Mouse (Mus musculus) embryonic facial prominence, embryonic 13.5 days (tissue): ENCODE results near the gene 9130230L23Rik. TPM values are rescaled to one million over a fixed set of nuclear protein-coding genes. Genes with fewer than 3 reads are reported as not detected.

Experiments
- ATAC-seq: fragments of 200-750 bp; cut with Nextera tagmentation; 2 replicates; pipeline ENCODE4 v1.8.0; 2017; ENCODE audit warnings: low read depth; ENCODE audit not compliant: insufficient number of reproducible peaks, insufficient read depth, low FRiP score, low TSS enrichment
- H3K27ac ChIP-seq: fragments of 300-500 bp; sonication (generic); 2 replicates; pipeline ENCODE4 v1.5.1; 2015; ENCODE audit warnings: moderate library complexity, mild to moderate bottlenecking, inconsistent platforms
- H3K27me3 ChIP-seq: fragments of 300-500 bp; sonication (generic); 2 replicates; pipeline ENCODE4 v1.6.1; 2015; ENCODE audit warnings: mild to moderate bottlenecking, inconsistent platforms
- H3K36me3 ChIP-seq: fragments of 300-500 bp; sonication (generic); 2 replicates; pipeline ENCODE4 v1.6.1; 2015; ENCODE audit warnings: mild to moderate bottlenecking, inconsistent platforms
- H3K4me1 ChIP-seq: fragments of 300-500 bp; sonication (generic); 2 replicates; pipeline ENCODE4 v1.6.1; 2015; ENCODE audit warnings: inconsistent platforms
- H3K4me2 ChIP-seq: fragments of 300-500 bp; sonication (generic); 2 replicates; pipeline ENCODE4 v1.6.1; 2015; ENCODE audit warnings: moderate library complexity, mild to moderate bottlenecking, inconsistent platforms
- H3K4me3 ChIP-seq: fragments of 300-500 bp; sonication (generic); 2 replicates; pipeline ENCODE4 v1.5.1; 2015; ENCODE audit warnings: mild to moderate bottlenecking, inconsistent platforms
- H3K9ac ChIP-seq: fragments of 300-500 bp; sonication (generic); 2 replicates; pipeline ENCODE4 v1.6.1; 2015; ENCODE audit warnings: mild to moderate bottlenecking, inconsistent platforms
- H3K9me3 ChIP-seq: fragments of 300-500 bp; sonication (generic); 2 replicates; pipeline ENCODE4 v1.6.1; 2016; ENCODE audit warnings: inconsistent platforms
- WGBS: fragments of 180-500 bp; shearing (Covaris S2); methylation state at CpG from one replicate; pipeline ENCODE4 v1.1.7; 2015; ENCODE audit warnings: mixed read lengths; 5-methylcytosine and 5-hydroxymethylcytosine counted together
- polyA plus RNA-seq: library from polyadenylated mRNA; unstranded; fragments of >200 nt; fragmentation: Nextera tagmentation; extraction: Ambion mirVana; gene quantifications from 2 replicates; pipeline ENCODE4 v1.2.1, GENCODE M21; 2015

The 9130230L23Rik gene
- polyA plus RNA-seq, 1 experiment from 2014 or later: not detected

DNA sequence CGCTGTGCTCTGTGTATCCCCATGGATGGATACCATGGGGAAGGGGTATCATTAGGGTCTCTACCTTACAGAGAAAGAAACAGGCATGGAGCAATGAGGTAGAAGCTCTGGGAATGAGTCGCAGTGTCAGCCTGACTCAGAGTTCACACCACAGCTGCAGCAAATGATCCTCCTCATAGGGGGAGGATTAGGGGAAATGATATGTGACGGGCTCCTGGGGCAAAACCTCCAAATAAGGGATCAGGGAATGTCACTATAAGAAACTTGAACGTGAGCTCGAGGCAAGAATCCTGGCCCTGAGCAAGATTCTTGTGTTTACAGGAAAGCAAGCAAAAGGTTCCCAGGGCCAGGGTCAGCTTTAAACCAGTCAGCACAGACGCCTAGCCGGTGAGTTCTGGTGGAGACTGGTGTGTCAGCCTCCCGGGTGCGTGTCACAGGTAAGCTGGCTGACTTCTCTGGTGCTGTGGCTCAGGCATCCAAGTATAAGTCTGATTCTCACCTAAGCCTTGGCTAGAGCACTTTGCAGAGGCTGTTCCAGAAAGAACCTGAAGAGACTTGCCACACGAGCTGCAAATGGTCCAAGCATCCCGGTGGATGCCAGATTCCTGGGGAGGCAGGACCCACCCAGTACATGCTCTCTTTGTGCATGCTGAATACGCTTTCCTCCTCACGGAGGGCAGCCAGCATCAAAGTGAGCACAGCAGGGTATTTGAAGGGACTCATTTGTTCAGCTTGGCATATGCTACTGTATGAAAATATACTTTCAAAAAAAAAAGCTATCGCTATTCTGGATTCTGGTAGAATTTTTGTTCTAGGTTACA, 30.5 kb upstream of the 9130230L23Rik start:
- WGBS: 47% methylated on average over 14 of the region's 14 CpGs
- Histone ChIP-seq H3K27me3 (no peaks in the 10 kb centered on the region), H3K27ac (no peak overlapping the region), H3K4me2 (no peak overlapping the region), H3K4me3 (no peak overlapping the region), H3K36me3 (no peaks in the 10 kb centered on the region), H3K9ac (no peak overlapping the region), H3K4me1 (peaks cover 11% of the 10 kb centered on the region), H3K9me3 (no peaks in the 10 kb centered on the region)
- ATAC-seq: no peak

DNA sequence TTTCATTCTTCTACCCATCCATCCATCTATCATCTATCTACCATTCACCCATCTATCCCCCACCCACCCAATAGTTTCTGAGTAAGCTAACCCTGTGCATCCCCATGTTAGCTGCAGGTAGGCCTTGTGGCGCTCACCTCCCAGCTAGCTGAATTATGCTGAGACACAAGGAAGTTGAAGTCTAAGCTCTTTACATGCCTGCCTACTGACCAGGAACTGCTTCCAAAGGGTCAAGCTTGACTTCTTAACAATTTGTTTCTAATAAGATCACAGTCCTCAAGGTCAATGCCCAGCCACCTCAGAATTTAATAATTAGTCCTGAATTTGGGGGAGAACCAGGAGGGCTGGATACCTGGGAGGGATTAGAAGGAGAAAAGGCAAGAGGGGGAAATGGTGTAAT, 28.7 kb upstream of the 9130230L23Rik start:
- Histone ChIP-seq H3K4me3 (no peak overlapping the region), H3K27ac (no peak overlapping the region), H3K4me2 (no peak overlapping the region), H3K36me3 (no peaks in the 10 kb centered on the region), H3K9ac (no peak overlapping the region), H3K27me3 (no peaks in the 10 kb centered on the region), H3K9me3 (no peaks in the 10 kb centered on the region), H3K4me1 (peaks cover 11% of the 10 kb centered on the region)
- no peak for ATAC-seq
- WGBS: 88% methylated on average over 1 of the region's 1 CpGs

DNA sequence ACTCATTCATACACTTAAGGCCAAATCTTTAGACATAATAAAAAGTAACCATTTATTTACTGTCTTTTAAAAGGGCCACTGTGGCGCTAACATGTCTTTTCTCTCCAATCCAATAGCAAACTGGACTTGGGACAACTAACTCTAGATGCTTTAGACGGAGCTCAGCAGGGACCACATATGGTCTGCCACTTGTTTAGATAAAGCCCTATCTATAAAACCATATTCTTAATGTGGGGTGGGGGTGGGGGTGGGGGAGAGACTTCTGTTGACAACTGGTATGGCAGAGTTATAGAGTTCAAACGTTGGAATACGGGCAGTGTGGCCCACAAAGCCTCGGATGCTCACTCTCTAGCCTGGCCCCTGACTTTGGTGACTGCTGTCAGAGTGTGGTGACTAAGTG, 27.6 kb upstream of the 9130230L23Rik start:
- Histone ChIP-seq H3K9ac (no peak overlapping the region), H3K27ac (no peak overlapping the region), H3K27me3 (no peaks in the 10 kb centered on the region), H3K4me3 (no peak overlapping the region), H3K4me1 (peaks cover 11% of the 10 kb centered on the region), H3K9me3 (0 out of 2 replicates have a peak, but pooled peaks cover 6% of the 10 kb centered on the region), H3K4me2 (no peak overlapping the region), H3K36me3 (peaks cover 6% of the 10 kb centered on the region)
- ATAC-seq: no peak
- WGBS: 82% methylated on average over 5 of the region's 5 CpGs

DNA sequence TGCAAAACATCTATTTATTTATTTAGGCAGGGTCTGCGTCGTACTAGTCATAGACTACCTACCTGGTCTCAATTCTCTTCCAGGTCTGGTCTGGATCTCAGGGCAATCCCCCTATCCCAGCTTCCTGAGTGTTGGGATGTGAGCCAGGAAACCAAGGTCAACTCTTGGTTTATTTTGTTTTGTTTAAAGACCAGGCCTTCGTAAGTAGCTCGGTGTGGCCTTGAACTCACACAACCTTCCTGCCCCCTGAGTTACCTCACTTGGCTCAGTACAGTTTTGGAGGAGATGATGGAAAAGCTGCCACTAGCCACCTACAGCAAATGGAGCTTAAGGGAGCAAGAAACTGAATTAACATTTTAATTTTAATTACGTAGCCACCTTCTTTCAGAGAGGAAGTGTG, 24.1 kb upstream of the 9130230L23Rik start:
- no peak overlapping the region for H3K27ac ChIP-seq
- H3K36me3 ChIP-seq: peaks cover 23% of the 10 kb centered on the region
- peaks cover 13% of the 10 kb centered on the region; the same call in 1 of the 2 replicates for H3K9me3 ChIP-seq
- ATAC-seq: no peak
- 91% methylated on average over 5 of the region's 5 CpGs for WGBS
- H3K4me2 ChIP-seq: no peak overlapping the region
- H3K4me3 ChIP-seq: no peak overlapping the region
- no peaks in the 10 kb centered on the region for H3K4me1 ChIP-seq
- no peak overlapping the region for H3K9ac ChIP-seq
- no peaks in the 10 kb centered on the region for H3K27me3 ChIP-seq

DNA sequence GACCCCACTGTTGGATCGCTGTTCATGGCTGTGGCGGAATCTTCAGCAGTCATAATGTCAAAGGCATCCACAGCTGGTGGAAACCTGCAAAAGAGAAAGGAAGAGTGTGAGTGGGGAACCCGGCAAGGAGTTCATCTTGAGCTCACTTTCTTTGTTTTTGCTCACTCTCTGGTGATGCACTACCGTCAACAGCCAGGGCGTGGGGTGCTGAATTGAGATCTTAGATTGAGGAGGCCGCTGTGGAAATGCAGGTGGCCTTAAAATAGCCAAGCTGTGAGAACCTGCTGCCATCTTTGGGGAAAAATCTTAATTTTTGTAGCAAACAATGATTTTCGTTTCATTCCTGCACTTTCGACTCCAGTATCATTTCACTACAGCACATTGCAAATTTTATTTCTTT, 23.1 kb upstream of the 9130230L23Rik start:
- H3K4me1 ChIP-seq: no peaks in the 10 kb centered on the region
- ATAC-seq: no peak
- H3K4me2 ChIP-seq: no peak overlapping the region
- 96% methylated on average over 8 of the region's 8 CpGs for WGBS
- H3K27me3 ChIP-seq: no peaks in the 10 kb centered on the region
- H3K27ac ChIP-seq: no peak overlapping the region
- H3K4me3 ChIP-seq: no peak overlapping the region
- H3K9me3 ChIP-seq: peaks cover 13% of the 10 kb centered on the region; the same call in 1 of the 2 replicates
- H3K9ac ChIP-seq: no peak overlapping the region
- H3K36me3 ChIP-seq: peaks cover 23% of the 10 kb centered on the region

DNA sequence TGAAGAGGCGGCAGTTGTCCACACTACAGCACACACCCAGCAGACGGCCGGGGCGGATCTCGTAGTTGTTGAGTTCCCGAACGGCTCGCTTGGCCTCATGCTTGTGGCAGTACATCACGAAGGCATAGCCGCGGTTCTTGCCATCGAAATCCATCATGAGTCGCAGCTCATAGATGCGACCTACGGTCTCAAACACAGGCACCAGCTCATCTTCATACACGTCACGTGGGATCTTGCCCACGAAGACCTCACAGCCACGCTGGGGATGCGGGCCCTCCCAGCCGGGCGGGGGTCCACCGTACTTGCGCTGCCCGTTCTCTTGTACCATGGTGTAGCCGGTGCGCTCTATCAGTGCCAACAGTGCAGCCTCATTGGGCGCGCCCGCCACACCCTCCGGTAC, 22.7 kb upstream of the 9130230L23Rik start:
- no peak overlapping the region for H3K4me3 ChIP-seq
- ATAC-seq: no peak; the same call in 1 of the 2 replicates
- peaks cover 23% of the 10 kb centered on the region for H3K36me3 ChIP-seq
- no peak overlapping the region for H3K27ac ChIP-seq
- no peak overlapping the region for H3K9ac ChIP-seq
- H3K27me3 ChIP-seq: no peaks in the 10 kb centered on the region
- no peak overlapping the region for H3K4me2 ChIP-seq
- 97% methylated on average over 31 of the region's 31 CpGs for WGBS
- H3K4me1 ChIP-seq: no peaks in the 10 kb centered on the region
- H3K9me3 ChIP-seq: peaks cover 13% of the 10 kb centered on the region; the same call in 1 of the 2 replicates

DNA sequence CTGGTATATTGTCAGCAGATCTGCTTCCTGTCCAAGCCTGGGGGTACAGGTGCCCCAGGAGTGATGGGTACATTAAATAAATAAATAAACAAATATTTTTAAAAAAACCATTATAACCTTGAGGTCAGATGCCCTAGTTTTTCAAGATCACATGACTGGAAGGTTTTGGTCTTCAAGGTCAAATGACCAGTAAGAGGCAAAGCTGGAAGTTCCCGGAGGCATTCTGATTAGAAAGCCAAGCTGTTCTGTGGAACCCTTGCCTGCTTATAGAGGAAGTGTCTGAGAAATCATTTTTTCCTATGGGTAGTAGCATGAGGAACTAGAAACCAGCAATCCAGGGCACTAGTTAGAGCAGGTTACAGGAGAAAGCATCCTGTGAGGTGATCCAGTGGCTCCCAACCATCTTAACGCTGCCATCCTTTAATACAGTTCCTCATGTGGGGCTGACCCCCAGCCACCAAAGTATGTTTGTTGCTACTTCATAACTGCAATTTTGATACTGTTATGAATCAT, 11.4 kb upstream of the 9130230L23Rik start:
- ATAC-seq: no peak
- 88% methylated on average over 2 of the region's 2 CpGs for WGBS
- H3K4me3 ChIP-seq: no peak overlapping the region

DNA sequence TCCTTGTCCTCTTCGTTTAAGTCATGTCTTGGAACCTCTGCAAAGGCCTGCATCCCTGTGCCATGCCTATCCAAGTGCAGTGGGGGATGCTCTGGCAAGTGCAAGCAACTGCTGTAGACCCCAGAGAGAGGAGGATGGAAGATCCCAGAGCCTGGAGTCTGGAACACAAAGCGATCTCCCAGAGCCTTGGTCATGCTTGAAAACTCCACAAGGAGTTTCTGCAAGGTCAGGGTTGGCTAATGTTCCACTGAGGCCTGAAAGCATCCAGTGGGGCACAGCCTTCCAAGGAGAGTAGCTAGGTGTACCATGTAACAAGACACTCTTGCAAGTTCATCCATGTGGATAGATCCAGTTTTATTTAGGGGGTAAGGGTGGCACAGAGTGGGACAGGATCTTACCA, 10.4 kb upstream of the 9130230L23Rik start:
- no peaks in the 10 kb centered on the region for H3K36me3 ChIP-seq
- no peaks in the 10 kb centered on the region for H3K4me1 ChIP-seq
- no peak overlapping the region for H3K4me2 ChIP-seq
- WGBS: 83% methylated on average over 2 of the region's 2 CpGs
- no peak overlapping the region for H3K27ac ChIP-seq
- H3K9me3 ChIP-seq: no peaks in the 10 kb centered on the region
- ATAC-seq: no peak
- H3K27me3 ChIP-seq: no peaks in the 10 kb centered on the region
- H3K4me3 ChIP-seq: no peak overlapping the region
- no peak overlapping the region for H3K9ac ChIP-seq

More for the DNA sequence above, 11.4 kb upstream of the 9130230L23Rik start:
- Histone ChIP-seq H3K9me3 (no peaks in the 10 kb centered on the region), H3K9ac (no peak overlapping the region), H3K27me3 (no peaks in the 10 kb centered on the region), H3K4me1 (no peaks in the 10 kb centered on the region), H3K4me2 (no peak overlapping the region), H3K27ac (no peak overlapping the region), H3K36me3 (no peaks in the 10 kb centered on the region)

DNA sequence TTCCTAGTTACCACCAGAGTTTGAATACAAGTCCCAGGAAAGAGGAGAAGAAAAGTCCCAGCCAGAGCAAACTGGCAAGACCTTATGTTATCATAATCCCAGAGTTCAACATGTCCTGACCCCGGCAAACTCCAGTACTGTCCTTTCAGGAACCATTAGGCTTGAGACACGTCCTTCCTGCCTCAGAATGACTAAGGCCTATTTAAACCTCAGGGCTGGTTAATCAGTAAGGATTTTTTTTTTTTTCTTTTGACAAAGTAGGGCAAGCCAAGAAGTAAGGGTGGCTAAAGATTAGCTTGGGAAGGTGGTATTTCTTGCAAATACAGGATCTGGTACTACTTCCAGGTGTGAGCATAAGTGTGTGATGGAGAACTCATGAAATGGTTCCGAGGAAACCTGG, 9.9 kb upstream of the 9130230L23Rik start:
- no peaks in the 10 kb centered on the region for H3K27me3 ChIP-seq
- no peaks in the 10 kb centered on the region for H3K4me1 ChIP-seq
- H3K9ac ChIP-seq: no peak overlapping the region
- H3K4me2 ChIP-seq: no peak overlapping the region
- no peaks in the 10 kb centered on the region for H3K9me3 ChIP-seq
- no peak overlapping the region for H3K27ac ChIP-seq
- H3K4me3 ChIP-seq: no peak overlapping the region
- ATAC-seq: no peak
- WGBS: 78% methylated on average over 3 of the region's 3 CpGs
- H3K36me3 ChIP-seq: no peaks in the 10 kb centered on the region

DNA sequence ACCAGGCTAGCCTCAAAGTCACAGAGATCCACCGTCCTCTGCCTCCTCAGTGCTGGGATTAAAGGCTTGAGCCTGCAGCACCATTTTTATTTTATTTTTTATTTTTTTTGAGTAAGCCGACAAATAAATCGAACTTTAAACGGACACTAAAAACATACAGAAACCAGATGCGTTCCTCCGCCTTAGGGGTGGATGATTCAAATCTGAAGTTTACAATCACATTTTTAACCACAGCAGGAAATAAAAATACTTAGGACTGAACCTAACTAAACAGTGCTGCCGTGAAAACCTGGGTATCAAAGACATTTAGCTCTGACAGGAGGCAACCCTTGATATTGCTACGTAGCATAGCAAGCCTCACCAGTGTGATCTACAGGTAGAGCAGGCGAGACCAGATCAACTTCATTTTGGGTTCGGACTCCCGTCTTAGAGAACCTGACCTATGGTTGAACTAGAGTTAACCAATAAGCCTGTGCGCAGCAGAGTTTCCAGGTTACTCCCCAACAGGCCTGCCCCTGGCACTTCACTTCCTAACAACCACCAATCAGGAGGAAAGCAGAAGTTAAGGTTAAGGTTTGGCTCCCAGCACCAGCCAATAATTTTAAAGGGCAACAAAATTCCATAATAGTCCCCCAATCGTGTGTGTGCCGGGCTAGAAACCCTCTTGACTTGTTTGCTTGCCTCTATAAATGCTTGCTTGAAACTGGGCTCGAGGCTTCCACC, 4.3 kb upstream of the 9130230L23Rik start:
- no peak overlapping the region for H3K4me2 ChIP-seq
- H3K4me3 ChIP-seq: no peak overlapping the region
- H3K27me3 ChIP-seq: no peaks in the 10 kb centered on the region
- no peaks in the 10 kb centered on the region for H3K9me3 ChIP-seq
- WGBS: 73% methylated on average over 15 of the region's 15 CpGs
- H3K36me3 ChIP-seq: no peaks in the 10 kb centered on the region
- no peak overlapping the region for H3K9ac ChIP-seq
- no peak for ATAC-seq
- no peaks in the 10 kb centered on the region for H3K4me1 ChIP-seq
- no peak overlapping the region for H3K27ac ChIP-seq

DNA sequence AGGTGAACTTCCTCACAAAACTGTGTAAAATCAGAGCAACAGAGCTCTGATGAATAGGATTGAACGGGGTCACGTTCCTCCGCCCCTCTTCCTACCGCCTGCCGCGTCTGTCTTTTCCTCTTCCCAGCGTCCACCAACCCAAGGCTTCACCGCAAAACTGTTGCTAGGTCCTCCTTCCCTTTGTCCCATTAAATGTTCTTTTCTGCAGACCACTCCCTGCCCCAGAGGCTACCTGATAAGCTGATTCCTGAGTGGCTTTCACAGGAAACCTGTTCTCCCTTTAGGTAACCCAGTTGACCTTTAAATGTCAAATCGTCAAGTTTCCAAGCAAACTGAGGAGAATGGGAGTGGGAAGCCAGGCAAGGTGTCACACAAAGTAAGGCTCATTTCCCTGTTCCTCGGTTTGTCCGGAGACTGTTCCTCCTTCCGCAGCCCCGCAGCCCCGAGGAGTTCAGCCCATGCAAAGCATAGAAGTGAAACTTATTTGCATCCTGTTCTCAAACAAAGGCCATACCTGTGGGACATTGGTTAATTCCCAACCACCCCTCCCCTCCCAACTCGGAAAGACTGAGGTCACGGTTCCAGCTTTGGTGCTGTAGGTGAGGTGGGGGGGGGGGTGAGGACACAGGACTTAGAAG, 1.1 kb upstream of the 9130230L23Rik start:
- no peak overlapping the region for H3K4me2 ChIP-seq

More for the DNA sequence above, 1.1 kb upstream of the 9130230L23Rik start:
- 40% methylated on average over 16 of the region's 16 CpGs for WGBS
- peaks cover 6% of the 10 kb centered on the region; the same call in 1 of the 2 replicates for H3K4me1 ChIP-seq
- H3K4me3 ChIP-seq: no peak overlapping the region
- H3K36me3 ChIP-seq: no peaks in the 10 kb centered on the region
- no peak for ATAC-seq
- no peak overlapping the region for H3K27ac ChIP-seq
- H3K27me3 ChIP-seq: no peaks in the 10 kb centered on the region
- no peaks in the 10 kb centered on the region for H3K9me3 ChIP-seq
- H3K9ac ChIP-seq: no peak overlapping the region
